Mouse (Mus musculus): ENCODE measurements around the gene Lefty1.

GRCm38 (mm10) chr1:180901107-180901506, 33.7 kb upstream of the Lefty1 start:
- TF ChIP-seq CTCF (IDR thresholded peaks at IDR 0.05; ENCODE audit: low read depth) = peak; percentile 77
- no peak for TF ChIP-seq EP300 (IDR thresholded peaks at IDR 0.05; ENCODE audit: low read depth)

Data from liver, embryonic 14.5 days (tissue).